Mouse (Mus musculus): ENCODE results near the gene Cd160.

- TF ChIP-seq EP300 (IDR thresholded peaks at IDR 0.05; ENCODE audit: low read length): no peak
- TF ChIP-seq CTCF (conservative IDR thresholded peaks at IDR 0.05 in 1 of 2, IDR thresholded peaks at IDR 0.05 in 1 of 2; ENCODE audit: low read depth in 2 of 2, low read length in 2 of 2): no peak
Observed at GRCm38 (mm10) chr3:96764528-96764927, 64.6 kb downstream of the Cd160 start.

Data from CH12.LX (cell line).